Mouse (Mus musculus): Measurements from ENCODE around the gene Stk10. TPM values are rescaled to one million over a fixed set of nuclear protein-coding genes. Genes with fewer than 3 reads are reported as not detected.

The Stk10 gene
- total RNA-seq, 2 experiments from 2014 or later: 9.0 to 11.5 TPM

GRCm38 (mm10) chr11:32567000-32567855, 34.1 kb downstream of the Stk10 start:
- no peak for DNase-seq (ENCODE audit: low spot score in 2 of 2)

DNA sequence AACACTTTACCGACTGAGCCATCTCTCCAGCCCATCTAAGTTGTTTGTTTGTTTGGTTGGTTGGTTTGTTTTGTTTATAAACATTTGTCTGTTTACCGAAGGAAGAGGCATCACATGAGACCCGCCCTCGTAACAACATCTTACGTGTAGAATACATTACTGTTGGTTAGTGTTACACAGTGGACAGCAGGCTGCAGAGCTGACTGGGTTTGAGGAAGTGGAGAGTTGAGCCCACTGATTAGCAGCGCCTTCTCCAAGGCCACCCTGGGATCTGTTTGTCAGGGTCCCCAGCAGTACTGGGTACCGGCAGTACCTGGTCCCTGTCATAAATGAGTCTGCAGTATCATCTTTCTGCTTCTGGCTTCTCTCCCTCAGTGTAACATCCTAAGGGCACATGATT, 35.0 kb downstream of the Stk10 start:
- no peak for DNase-seq (ENCODE audit: low spot score in 2 of 2)

DNA sequence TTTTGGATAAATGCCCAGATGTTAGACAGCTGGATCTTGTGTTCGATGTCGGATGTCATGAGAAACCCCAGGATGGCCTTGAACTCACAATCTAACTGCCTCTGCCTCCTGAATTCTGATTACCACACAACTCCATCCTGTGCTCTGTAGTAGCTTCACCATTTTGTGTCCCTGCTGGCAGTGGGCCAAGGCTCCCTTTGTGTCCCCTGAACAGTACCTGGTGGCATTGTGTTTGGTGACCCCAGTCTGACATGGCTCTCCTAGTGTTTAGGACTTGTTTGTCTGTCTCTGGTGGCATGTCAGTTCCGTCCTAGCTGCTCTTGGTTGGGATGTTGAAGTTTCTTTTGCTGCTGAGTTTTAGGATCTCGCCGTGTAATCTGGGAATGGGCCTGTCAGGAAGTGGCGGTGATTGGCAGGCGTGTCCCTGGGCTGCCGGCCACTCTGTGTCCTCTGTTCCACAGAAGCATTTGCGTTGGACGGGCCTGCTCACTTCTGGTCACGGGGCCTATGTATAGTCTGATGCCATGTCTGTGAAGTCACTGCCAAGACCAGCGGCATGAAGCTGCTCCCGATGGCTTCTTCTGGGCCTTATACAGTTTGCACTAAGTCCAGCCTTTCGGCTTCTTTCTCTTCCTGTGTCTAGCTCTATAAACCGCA, 35.7 kb downstream of the Stk10 start:
- no peak for DNase-seq (ENCODE audit: low spot score in 2 of 2)

GRCm38 (mm10) chr11:32571103-32571502, 38.0 kb downstream of the Stk10 start:
- no peak for DNase-seq (ENCODE audit: low spot score in 2 of 2)

- no peak for DNase-seq (ENCODE audit: low spot score in 2 of 2)
Measured at GRCm38 (mm10) chr11:32573669-32574068, 40.6 kb downstream of the Stk10 start.

DNA sequence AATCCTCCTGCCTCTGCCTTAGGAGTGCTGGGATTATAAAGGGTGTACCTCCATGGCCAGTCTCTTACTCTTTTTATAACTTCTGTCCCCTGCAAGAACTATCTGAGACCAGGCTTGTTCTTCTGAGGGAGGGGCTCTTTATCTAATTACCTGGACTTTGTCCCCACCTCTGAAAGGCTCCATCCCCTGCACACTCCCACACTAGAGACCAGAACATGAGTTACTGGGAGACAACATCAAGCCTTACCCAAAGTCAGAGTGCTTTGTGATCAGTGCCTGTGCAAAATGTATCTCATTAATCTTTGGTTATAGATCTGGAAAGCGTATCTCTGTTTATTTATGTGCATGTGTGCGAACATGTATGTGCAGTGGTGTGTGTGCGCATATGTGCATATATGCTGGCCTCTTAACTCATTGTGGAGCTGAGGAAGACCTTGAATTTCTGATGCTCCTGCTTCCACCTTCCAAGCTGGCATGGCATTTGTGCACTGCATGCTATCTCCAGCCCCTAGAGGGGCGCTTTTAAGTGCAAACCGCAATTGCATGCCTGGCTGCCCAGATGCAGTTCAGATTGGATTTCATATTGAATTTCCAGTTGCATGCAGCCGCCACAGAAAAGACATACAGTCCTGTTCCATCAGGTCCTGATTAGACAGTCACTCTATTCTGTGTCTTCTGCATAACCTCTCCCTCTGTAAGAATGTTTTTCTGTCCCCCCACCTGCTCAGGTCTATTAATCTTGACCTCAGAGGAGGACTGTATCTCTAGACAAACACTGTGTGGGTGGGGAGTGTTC, 43.1 kb downstream of the Stk10 start:
- DNase-seq (ENCODE audit: low spot score in 2 of 2): no peak

DNA sequence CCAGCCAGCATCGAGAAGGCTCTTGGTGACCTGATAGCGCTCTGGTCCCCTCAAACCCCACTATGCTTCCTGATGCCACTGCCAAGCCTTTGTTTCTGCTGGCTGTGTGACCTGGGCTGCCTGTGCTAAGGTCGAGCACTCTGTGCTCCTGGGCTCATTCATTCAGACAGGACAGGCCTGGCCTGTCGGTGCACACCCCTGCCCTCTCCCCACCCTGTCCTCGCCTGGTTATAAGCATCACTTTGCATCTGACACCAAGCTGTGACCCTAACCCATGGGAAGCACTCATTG, 43.6 kb downstream of the Stk10 start:
- no peak for DNase-seq (ENCODE audit: low spot score in 2 of 2)

DNA sequence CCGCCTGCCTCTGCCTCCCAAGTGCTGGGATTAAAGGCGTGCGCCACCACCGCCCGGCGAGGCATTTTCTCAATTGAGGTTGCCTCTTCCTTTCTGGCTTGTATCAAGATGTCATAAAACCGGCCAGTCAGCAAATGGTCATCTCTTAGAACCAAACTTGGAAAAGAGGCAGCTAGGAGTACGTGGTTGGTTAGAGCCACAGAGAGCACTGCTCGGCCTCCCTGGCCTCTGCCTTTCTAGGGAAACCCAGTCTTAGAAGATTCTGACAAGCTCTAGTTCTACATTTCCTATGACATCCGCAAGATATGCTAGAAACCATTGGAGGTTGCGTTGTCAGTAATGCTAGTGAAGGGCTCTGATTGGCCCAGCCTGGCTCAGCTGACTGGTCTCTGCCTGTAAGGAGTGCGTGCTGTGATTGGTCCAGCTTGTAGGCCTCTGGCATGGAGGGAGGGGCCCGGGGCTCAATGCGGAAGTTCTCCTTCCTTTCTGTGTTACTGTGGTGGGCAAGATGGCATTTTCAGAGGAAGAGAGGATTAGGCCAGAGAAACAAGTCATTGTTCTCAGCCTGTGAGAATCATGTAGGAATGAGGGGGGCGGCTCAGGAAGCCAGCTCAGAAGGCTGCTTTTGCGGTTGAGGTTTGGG, 47.3 kb downstream of the Stk10 start:
- no peak for DNase-seq (ENCODE audit: low spot score in 2 of 2)

- no peak for DNase-seq (ENCODE audit: low spot score in 2 of 2)
Measured at GRCm38 (mm10) chr11:32581031-32581430, 47.9 kb downstream of the Stk10 start.

- DNase-seq (ENCODE audit: low spot score in 2 of 2): no peak
Measured at GRCm38 (mm10) chr11:32582813-32583212, 49.7 kb downstream of the Stk10 start.

DNA sequence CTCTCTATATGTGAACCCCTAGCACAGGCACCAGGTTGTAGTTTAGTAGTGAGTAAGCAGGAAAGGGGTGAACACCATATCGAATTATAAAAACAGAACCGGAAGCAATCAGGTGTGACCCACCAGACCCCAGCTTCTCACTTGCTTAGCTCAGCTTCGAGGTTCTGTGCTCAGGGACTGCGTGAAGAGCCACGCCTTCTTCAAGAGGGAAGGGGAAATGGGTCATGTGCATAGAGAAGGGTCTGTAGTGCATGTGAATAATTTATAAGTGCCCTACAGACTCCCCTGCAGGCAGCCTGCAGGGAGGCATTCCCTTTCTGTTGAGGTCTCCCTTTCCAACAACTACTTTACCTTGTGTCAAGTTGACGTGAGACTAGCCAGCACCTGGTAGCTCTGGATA, 52.9 kb downstream of the Stk10 start:
- no peak for DNase-seq (ENCODE audit: low spot score in 2 of 2)

GRCm38 (mm10) chr11:32587191-32588089, 54.3 kb downstream of the Stk10 start:
- DNase-seq (ENCODE audit: low spot score in 2 of 2): no peak

GRCm38 (mm10) chr11:32588090-32588891, 55.2 kb downstream of the Stk10 start:
- peak; percentile 40 to 67 for DNase-seq (ENCODE audit: low spot score in 2 of 2)

DNA sequence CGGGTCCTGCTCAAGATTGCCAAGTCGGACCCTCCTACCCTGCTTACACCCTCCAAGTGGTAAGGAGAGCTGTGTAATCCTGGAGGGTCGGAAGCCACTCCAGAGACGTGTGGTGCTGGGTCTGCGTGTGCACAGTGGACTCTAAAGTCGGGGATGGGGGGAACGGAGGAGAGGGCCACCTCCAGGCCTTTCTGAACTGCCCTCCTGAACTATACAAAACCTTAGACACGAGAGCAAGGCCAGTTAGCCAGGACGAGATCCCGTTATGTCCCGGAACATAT, 55.7 kb downstream of the Stk10 start:
- no peak for DNase-seq (ENCODE audit: low spot score in 2 of 2)

DNA sequence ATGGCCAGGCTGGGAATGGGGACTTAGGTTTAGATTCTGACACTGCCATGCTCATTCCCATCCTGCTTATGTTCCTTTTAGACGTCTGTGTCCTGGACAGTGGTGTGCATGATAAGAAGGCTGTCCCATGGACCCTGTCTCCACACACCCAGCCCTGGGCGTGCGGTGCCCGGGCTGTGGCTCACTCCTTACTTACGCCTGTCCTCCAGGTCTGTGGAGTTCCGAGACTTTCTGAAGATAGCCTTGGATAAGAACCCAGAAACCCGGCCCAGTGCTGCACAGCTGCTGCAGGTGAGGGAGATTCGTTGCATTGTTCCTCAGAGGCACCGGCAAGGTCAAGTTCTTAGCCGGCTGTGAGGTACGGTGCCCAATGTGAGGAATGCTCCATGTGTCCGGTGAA, 56.1 kb downstream of the Stk10 start:
- no peak for DNase-seq (ENCODE audit: low spot score in 2 of 2)

DNA sequence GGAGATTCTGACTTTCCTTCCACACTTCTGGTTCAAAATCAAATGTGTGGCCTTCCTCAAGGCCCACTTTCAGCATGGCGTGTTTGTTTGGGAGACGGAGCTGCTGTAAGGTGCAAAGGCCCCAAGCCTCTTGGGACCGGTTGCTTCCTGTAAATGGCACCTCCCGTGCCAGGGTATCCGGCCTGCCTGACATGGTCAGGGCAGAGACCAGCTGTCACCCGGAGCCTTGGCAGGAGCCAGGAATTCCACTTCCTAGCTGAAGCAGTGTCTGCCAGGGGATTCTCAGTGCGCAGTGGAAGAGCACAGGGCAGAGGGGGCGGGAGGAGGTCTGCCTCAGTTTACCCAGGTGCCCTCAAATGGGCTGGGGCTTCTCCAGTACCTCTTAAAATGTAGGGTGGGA, 56.7 kb downstream of the Stk10 start:
- no peak for DNase-seq (ENCODE audit: low spot score in 2 of 2)

DNA sequence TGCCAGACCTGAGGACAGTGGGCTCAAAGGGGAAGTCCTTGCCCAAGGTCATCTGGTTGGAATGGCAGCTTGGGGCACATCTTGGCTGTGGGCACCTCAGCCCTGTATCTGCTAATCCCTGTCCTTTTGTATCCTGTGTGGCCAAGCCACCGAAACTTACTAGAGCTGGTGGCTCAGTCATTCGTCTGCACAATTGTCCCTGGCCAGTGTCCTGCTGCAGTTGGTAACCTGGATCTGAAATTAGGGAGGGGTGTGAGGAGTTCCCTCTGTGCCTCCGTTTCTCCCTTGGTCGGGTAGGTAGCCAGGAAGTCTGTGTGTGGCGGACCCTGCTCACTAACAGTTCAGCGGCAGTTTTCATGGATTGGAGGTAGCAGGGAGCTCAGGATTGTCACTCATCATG, 57.1 kb downstream of the Stk10 start:
- no peak for DNase-seq (ENCODE audit: low spot score in 2 of 2)

DNA sequence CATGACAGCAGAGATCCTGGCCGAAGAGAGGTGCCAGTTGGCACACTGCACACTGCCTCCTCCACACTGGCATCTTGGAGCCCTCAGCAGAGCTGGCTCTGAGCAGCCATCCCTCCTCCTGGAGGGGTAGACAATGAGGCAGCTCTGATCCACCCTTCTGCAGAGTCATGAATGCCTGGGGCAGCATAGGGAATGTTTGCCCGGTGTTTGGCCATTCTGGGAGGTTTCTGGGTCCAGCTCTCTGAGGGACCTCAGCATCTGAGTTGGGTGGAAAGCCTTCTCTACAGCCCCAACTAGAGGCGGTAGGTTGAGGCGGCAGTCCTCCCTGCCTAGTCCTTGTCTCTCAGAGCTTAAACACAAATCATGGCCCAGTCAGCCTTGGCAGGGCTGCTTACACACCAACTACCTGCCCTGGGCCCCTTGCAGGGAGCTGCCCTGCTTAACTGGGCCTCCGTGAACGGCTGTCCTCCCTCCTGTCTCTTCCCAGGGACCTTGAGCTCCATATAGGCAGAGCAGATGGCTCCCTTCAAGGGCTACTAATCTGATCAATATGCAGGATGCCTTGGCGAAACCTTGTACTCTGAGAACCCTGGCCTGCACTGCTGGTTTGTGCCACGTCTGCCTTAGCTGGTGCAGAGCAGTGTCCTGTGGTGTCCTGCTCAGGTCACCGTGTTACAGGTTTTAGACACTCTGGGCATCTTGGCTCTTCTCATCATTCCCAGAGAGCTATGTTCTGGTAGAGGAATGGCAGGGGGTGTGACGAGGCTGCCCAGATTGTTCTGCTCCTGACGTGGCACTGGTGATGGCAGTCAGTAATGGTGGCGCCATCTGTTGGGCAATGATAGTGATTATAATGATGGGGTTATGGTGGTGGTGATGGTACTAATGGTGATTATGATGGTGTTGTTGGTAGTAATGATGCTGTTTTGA, 59.1 kb downstream of the Stk10 start:
- DNase-seq (ENCODE audit: low spot score in 2 of 2): no peak

DNA sequence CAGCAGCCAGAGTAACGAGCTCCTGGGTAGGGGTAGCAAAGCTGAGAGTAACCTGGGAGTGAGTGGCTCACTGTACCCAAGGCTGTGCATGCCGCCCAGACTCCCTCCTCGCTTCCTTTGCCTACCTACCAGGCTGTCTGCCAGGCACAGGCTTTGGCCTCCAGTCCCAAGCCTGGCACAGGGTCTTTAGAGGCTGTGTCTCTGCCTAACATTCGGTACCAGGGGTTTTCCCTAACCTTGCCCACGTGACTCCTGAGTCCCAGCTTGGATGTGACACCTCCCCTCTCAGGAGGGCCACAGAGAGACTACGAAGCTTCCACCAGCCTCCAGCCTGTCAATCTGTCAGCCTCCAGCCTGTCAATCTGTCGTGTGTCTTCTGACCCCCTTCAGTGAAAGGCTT, 60.0 kb downstream of the Stk10 start:
- DNase-seq (ENCODE audit: low spot score in 2 of 2): no peak
